Mouse (Mus musculus) urinary bladder, adult 2 months (tissue): ENCODE measurements around the gene Rbbp4. TPM values are rescaled to one million over a fixed set of nuclear protein-coding genes. Genes with fewer than 3 reads are reported as not detected.

Experiments
- polyA plus RNA-seq: library from polyadenylated mRNA; depleted of rRNA; stranded (reverse); fragments of >200 nt; gene quantifications from 2 replicates; pipeline ENCODE4 v1.2.3, GENCODE M21; 2012; rRNA removed

Gene Rbbp4
- polyA plus RNA-seq, 1 experiment, result 72.2 TPM

Other genes with a start within 250 kb of the Rbbp4 start
- gene Tmem54, start 229.8 kb downstream of the Rbbp4 start, polyA plus RNA-seq, result 25.3 and 27.2 TPM in 2 replicates
- gene Hpca, start 213.3 kb downstream of the Rbbp4 start, polyA plus RNA-seq, result 0.46 and 0.55 TPM in 2 replicates
- gene Fndc5, start 198.4 kb downstream of the Rbbp4 start, polyA plus RNA-seq, result 5.9 and 7.1 TPM in 2 replicates
- 19.8 and 21.7 TPM in 2 replicates for gene S100pbp, start 145.6 kb downstream of the Rbbp4 start, polyA plus RNA-seq
- 36.8 and 38.3 TPM in 2 replicates for gene Yars, start 145.6 kb downstream of the Rbbp4 start, polyA plus RNA-seq
- gene C77080, start 74.0 kb downstream of the Rbbp4 start, polyA plus RNA-seq, result 29.7 and 32.1 TPM in 2 replicates
- 3.1 and 4.0 TPM in 2 replicates for gene Sync, start 47.8 kb downstream of the Rbbp4 start, polyA plus RNA-seq
- 45.4 and 52.6 TPM in 2 replicates for gene Zbtb8os, start 325 bp upstream of the Rbbp4 start, polyA plus RNA-seq
- gene Zbtb8a, start 42.7 kb upstream of the Rbbp4 start, polyA plus RNA-seq, result 18.7 and 21.0 TPM in 2 replicates
- 1.8 and 3.0 TPM in 2 replicates for gene Zbtb8b, start 105.5 kb upstream of the Rbbp4 start, polyA plus RNA-seq
- 15.0 and 27.5 TPM in 2 replicates for gene Bsdc1, start 126.2 kb upstream of the Rbbp4 start, polyA plus RNA-seq
- 0.15 TPM in 1 of 2 replicates, not detected in the other for gene Tssk3, start 155.7 kb upstream of the Rbbp4 start, polyA plus RNA-seq
- gene Fam229a, start 155.8 kb upstream of the Rbbp4 start, polyA plus RNA-seq, result 0.73 and 0.94 TPM in 2 replicates
- gene Marcksl1, start 178.2 kb upstream of the Rbbp4 start, polyA plus RNA-seq, result 151 and 161 TPM in 2 replicates
- 101 and 112 TPM in 2 replicates for gene Hdac1, start 207.3 kb upstream of the Rbbp4 start, polyA plus RNA-seq
- 2.9 and 3.7 TPM in 2 replicates for gene Lck, start 238.3 kb upstream of the Rbbp4 start, polyA plus RNA-seq
- gene Fam167b, start 243.2 kb upstream of the Rbbp4 start, polyA plus RNA-seq, result 4.0 and 4.7 TPM in 2 replicates